14 mouse cellular contexts compared by ENCODE assay signal in genomic region chr8:45644651-45645050, GRCm38 (mm10).
"Had no signal": no experiment of that assay in that cellular context is flagged by ENCODE, and none has a peak within 500 bp of the region (broad histone marks: within the 10 kb centered on the region; RNA-seq: fewer than 3 reads in every experiment).

No protein-coding gene starts in this region.

- H3K9me3 ChIP-seq: limb, embryonic 15.5 days; liver, embryonic 12.5 days; midbrain, embryonic 10.5 days; midbrain, embryonic 15.5 days; neural tube, embryonic 12.5 days had no signal

- H3K27ac ChIP-seq: limb, embryonic 15.5 days; liver, embryonic 12.5 days; midbrain, embryonic 10.5 days; midbrain, embryonic 15.5 days; neural tube, embryonic 12.5 days had no signal

- H3K27me3 ChIP-seq: limb, embryonic 15.5 days; liver, embryonic 12.5 days; midbrain, embryonic 15.5 days; neural tube, embryonic 12.5 days had no signal

- DNase-seq: kidney, postnatal 36 days; layer of hippocampus, adult 9-11 months; layer of hippocampus, postnatal 36 days; lung, embryonic 14.5 days; lung, postnatal 10 days; lung, postnatal 4 days; right cerebral cortex, postnatal 14 days; thymus, adult 18-20 months; thymus, postnatal 14 days had no signal

- H3K4me2 ChIP-seq: limb, embryonic 15.5 days; liver, embryonic 12.5 days; lung, embryonic 14.5 days; midbrain, embryonic 15.5 days; neural tube, embryonic 12.5 days had no signal

- H3K4me1 ChIP-seq: limb, embryonic 15.5 days; liver, embryonic 12.5 days; midbrain, embryonic 10.5 days; midbrain, embryonic 15.5 days; neural tube, embryonic 12.5 days had no signal

- H3K36me3 ChIP-seq: limb, embryonic 15.5 days; liver, embryonic 12.5 days; midbrain, embryonic 15.5 days had no signal

- ATAC-seq: liver, embryonic 12.5 days; midbrain, embryonic 15.5 days had no signal

- H3K9ac ChIP-seq: limb, embryonic 15.5 days; liver, embryonic 12.5 days; lung, embryonic 14.5 days; midbrain, embryonic 15.5 days; neural tube, embryonic 12.5 days had no signal

- H3K4me3 ChIP-seq: limb, embryonic 15.5 days; liver, embryonic 12.5 days; midbrain, embryonic 10.5 days; midbrain, embryonic 15.5 days; neural tube, embryonic 12.5 days had no signal
